Mouse (Mus musculus) embryonic facial prominence, embryonic 11.5 days (tissue): ENCODE measurements around the gene Bckdhb. TPM values are rescaled to one million over a fixed set of nuclear protein-coding genes. Genes with fewer than 3 reads are reported as not detected.

Experiments used
- ATAC-seq: fragments of 200-750 bp; cut with Nextera tagmentation; replicated peaks from 2 replicates; pipeline ENCODE4 v1.8.0; 2017; ENCODE audit warnings: low read depth; ENCODE audit not compliant: insufficient number of reproducible peaks, low FRiP score, low TSS enrichment
- DNase-seq: peaks from one replicate; pipeline ENCODE4 v3.0.0-alpha.2; 2015; ENCODE audit warnings: low spot score
- H3K27ac ChIP-seq: fragments of 300-500 bp; sonication (generic); replicated peaks from 2 replicates; pipeline ENCODE4 v1.5.1; 2014; ENCODE audit warnings: mild to moderate bottlenecking, low read depth, low read length, control low read depth
- H3K27me3 ChIP-seq: fragments of 300-500 bp; sonication (generic); 2 replicates; pipeline ENCODE4 v1.6.1; 2014; ENCODE audit warnings: mild to moderate bottlenecking, low read length, moderate library complexity, mixed read lengths; ENCODE audit not compliant: control insufficient read depth, insufficient read depth
- H3K36me3 ChIP-seq: fragments of 300-500 bp; sonication (generic); replicated peaks from 2 replicates; pipeline ENCODE4 v1.6.1; 2014; ENCODE audit warnings: low read depth, mild to moderate bottlenecking, low read length, moderate library complexity, mixed read lengths; ENCODE audit not compliant: control insufficient read depth, insufficient read depth
- H3K4me1 ChIP-seq: fragments of 300-500 bp; sonication (generic); 2 replicates; pipeline ENCODE4 v1.6.1; 2014; ENCODE audit warnings: low read length, mixed read lengths; ENCODE audit not compliant: control insufficient read depth, insufficient read depth
- H3K4me2 ChIP-seq: fragments of 300-500 bp; sonication (generic); 2 replicates; pipeline ENCODE4 v1.6.1; 2014; ENCODE audit warnings: low read depth, mild to moderate bottlenecking, control low read depth, low read length, moderate library complexity
- H3K4me3 ChIP-seq: fragments of 300-500 bp; sonication (generic); 2 replicates; pipeline ENCODE4 v1.5.1; 2014; ENCODE audit warnings: low read depth, low read length, control low read depth
- H3K9ac ChIP-seq: fragments of 300-500 bp; sonication (generic); replicated peaks from 2 replicates; pipeline ENCODE4 v1.6.1; 2014; ENCODE audit warnings: mild to moderate bottlenecking, control low read depth, low read length
- H3K9me3 ChIP-seq: fragments of 300-500 bp; sonication (generic); replicated peaks from 2 replicates; pipeline ENCODE4 v1.6.1; 2016; ENCODE audit warnings: mild to moderate bottlenecking, low read length, inconsistent platforms, mixed read lengths; ENCODE audit not compliant: control insufficient read depth
- WGBS: fragments of 180-500 bp; shearing (Covaris S2); extraction: QIAGEN DNeasy Blood & Tissue Kit; methylation state at CpG from one replicate; pipeline ENCODE4 v1.1.7; 2014; 5-methylcytosine and 5-hydroxymethylcytosine counted together
- polyA plus RNA-seq: library from polyadenylated mRNA; unstranded; fragments of >200 nt; fragmentation: Nextera tagmentation; extraction: Ambion mirVana; gene quantifications from 2 replicates; pipeline ENCODE4 v1.2.1, GENCODE M21; 2014

The Bckdhb gene
- polyA plus RNA-seq, 1 experiment from 2014 or later: 83.8 TPM

DNA sequence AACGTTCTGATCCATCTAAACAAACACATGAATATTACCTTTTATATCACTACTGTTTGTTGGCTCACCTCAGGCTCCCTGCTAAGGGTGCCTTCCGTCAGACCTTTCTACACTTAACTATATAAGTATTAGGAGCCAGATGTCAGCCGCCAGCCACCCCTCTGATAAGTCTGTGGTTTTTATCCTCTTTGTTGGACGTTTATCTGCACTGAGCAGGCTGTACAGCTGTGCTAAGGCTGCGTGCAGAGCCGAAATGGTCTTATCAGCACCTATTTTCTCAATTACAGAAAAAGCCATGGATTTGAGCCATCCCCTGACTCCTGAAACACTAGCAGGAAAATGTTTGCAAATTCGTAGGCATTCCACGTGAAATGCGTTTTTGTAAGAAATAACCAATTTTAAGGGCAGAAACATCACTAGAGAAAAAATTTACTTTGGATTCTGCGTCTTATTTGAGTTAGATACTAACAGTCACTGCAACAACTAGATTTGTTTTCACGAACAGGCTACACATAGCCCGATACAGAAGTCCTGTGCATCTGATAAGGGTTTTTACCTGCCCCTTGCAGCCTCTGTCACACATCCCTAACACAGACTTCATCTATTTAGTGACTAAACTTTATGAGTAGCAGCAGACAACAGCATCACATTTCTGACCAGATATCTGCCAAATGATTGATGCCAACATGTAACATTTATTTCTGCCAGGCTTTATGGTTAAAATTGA lies 188.1 kb downstream of the Bckdhb start:
- ATAC-seq (0 out of 2 replicates have a peak, but pooled peaks have one; percentile 21), DNase-seq (no peak)
- WGBS: 64% methylated on average over 12 of the region's 12 CpGs
- Histone ChIP-seq H3K27me3 (no peaks in the 10 kb centered on the region), H3K27ac (no peak overlapping the region), H3K4me2 (no peak overlapping the region), H3K9ac (no peak overlapping the region), H3K9me3 (no peaks in the 10 kb centered on the region), H3K4me1 (peaks cover 3% of the 10 kb centered on the region; the same call in 1 of the 2 replicates), H3K36me3 (no peaks in the 10 kb centered on the region), H3K4me3 (no peak overlapping the region)

DNA sequence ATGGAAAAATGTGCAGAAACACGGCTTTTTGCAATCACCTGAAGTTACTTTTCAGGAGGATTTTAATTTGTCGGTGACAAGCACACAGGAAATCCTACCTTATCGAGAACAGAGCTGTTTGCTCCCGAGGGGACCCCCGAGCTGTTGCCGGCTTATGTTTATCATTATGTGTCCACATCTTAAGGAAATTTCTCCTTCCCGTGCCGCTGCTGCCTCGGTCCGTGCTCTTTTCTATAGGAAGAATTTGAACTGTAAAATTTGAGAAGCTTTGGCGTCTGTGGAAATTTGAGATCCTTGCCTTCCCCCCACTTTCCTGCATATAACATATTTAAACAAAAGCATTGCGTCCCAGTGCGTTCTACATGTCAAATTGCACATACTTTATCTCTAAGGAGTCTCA lies 189.3 kb downstream of the Bckdhb start:
- H3K9me3 ChIP-seq: no peaks in the 10 kb centered on the region
- WGBS: 26% methylated on average over 13 of the region's 13 CpGs
- no peak overlapping the region for H3K27ac ChIP-seq
- H3K27me3 ChIP-seq: no peaks in the 10 kb centered on the region
- peaks cover 3% of the 10 kb centered on the region; the same call in 1 of the 2 replicates for H3K4me1 ChIP-seq
- H3K4me2 ChIP-seq: peak overlapping the region; percentile 53
- H3K9ac ChIP-seq: no peak overlapping the region; the same call in 1 of the 2 replicates
- H3K36me3 ChIP-seq: no peaks in the 10 kb centered on the region
- ATAC-seq: no peak
- peak overlapping the region; percentile 23; the same call in 1 of the 2 replicates for H3K4me3 ChIP-seq
- peak; percentile 64 for DNase-seq

- WGBS: 80% methylated on average over 5 of the region's 5 CpGs
- H3K27me3 ChIP-seq: no peaks in the 10 kb centered on the region
- ATAC-seq (no peak), DNase-seq (peak; percentile 35)
- H3K9ac ChIP-seq: no peak overlapping the region
- no peak overlapping the region for H3K4me2 ChIP-seq
- H3K36me3 ChIP-seq: no peaks in the 10 kb centered on the region
- no peak overlapping the region for H3K4me3 ChIP-seq
- no peaks in the 10 kb centered on the region for H3K9me3 ChIP-seq
- H3K4me1 ChIP-seq: no peaks in the 10 kb centered on the region
- no peak overlapping the region for H3K27ac ChIP-seq
Observed at GRCm38 (mm10) chr9:84117337-84117736, 192.4 kb downstream of the Bckdhb start.

- Histone ChIP-seq H3K27me3 (no peaks in the 10 kb centered on the region), H3K4me3 (no peak overlapping the region), H3K4me2 (no peak overlapping the region), H3K4me1 (no peaks in the 10 kb centered on the region), H3K9me3 (no peaks in the 10 kb centered on the region), H3K36me3 (no peaks in the 10 kb centered on the region), H3K27ac (no peak overlapping the region), H3K9ac (no peak overlapping the region)
- 95% methylated on average over 5 of the region's 5 CpGs for WGBS
- no peak for DNase-seq
- no peak for ATAC-seq
Observed at GRCm38 (mm10) chr9:84124996-84125395, 200.1 kb downstream of the Bckdhb start.

GRCm38 (mm10) chr9:84130338-84130737 lies 205.4 kb downstream of the Bckdhb start:
- Histone ChIP-seq H3K27ac (no peak overlapping the region), H3K9ac (no peak overlapping the region), H3K27me3 (no peaks in the 10 kb centered on the region), H3K4me1 (no peaks in the 10 kb centered on the region), H3K9me3 (no peaks in the 10 kb centered on the region), H3K36me3 (no peaks in the 10 kb centered on the region), H3K4me3 (no peak overlapping the region), H3K4me2 (no peak overlapping the region)
- no peak for ATAC-seq
- WGBS: 94% methylated on average over 6 of the region's 6 CpGs
- no peak for DNase-seq

DNA sequence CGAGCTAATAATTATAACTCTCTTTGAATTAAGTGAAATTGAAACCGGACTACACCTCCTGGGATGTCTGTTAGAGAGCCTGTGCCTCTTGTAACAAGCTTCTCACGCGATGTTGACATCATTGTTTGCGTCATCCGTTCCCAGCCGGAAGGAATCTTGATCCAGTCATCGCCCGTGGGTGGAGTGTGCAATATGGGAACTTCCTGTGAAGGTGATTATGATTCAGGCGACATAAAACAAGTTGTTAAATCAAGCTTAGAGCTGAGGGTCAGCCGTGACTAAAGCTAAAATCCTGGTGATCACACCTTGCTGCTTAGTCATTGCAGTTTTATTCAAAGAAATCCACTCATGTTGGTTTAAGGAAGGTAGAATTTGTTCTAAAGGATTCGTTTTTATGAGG lies 210.1 kb downstream of the Bckdhb start:
- H3K4me1 ChIP-seq: no peaks in the 10 kb centered on the region
- ATAC-seq (no peak), DNase-seq (no peak)
- H3K4me3 ChIP-seq: no peak overlapping the region
- no peak overlapping the region for H3K27ac ChIP-seq
- H3K9ac ChIP-seq: no peak overlapping the region
- H3K27me3 ChIP-seq: no peaks in the 10 kb centered on the region
- no peaks in the 10 kb centered on the region for H3K9me3 ChIP-seq
- H3K4me2 ChIP-seq: no peak overlapping the region
- WGBS: 88% methylated on average over 12 of the region's 12 CpGs
- H3K36me3 ChIP-seq: no peaks in the 10 kb centered on the region

- no peak overlapping the region for H3K4me2 ChIP-seq
- H3K4me1 ChIP-seq: no peaks in the 10 kb centered on the region
- no peak overlapping the region for H3K27ac ChIP-seq
- no peaks in the 10 kb centered on the region for H3K36me3 ChIP-seq
- H3K4me3 ChIP-seq: no peak overlapping the region
- no peak for ATAC-seq
- no peak for DNase-seq
- no peaks in the 10 kb centered on the region for H3K9me3 ChIP-seq
- 83% methylated on average over 6 of the region's 6 CpGs for WGBS
- no peak overlapping the region for H3K9ac ChIP-seq
- no peaks in the 10 kb centered on the region for H3K27me3 ChIP-seq
Observed at GRCm38 (mm10) chr9:84137192-84137591, 212.2 kb downstream of the Bckdhb start.

- no peak overlapping the region for H3K27ac ChIP-seq
- no peaks in the 10 kb centered on the region for H3K9me3 ChIP-seq
- no peak overlapping the region for H3K4me2 ChIP-seq
- ATAC-seq (no peak), DNase-seq (no peak)
- no peaks in the 10 kb centered on the region for H3K36me3 ChIP-seq
- H3K4me1 ChIP-seq: no peaks in the 10 kb centered on the region
- H3K4me3 ChIP-seq: no peak overlapping the region
- H3K9ac ChIP-seq: no peak overlapping the region
- no peaks in the 10 kb centered on the region for H3K27me3 ChIP-seq
- 86% methylated on average over 2 of the region's 2 CpGs for WGBS
Observed at GRCm38 (mm10) chr9:84148124-84148523, 223.2 kb downstream of the Bckdhb start.
